Mouse (Mus musculus) liver, adult 2 months (tissue): ENCODE results near the gene Lrrc59.

ENCODE experiments used
- CTCF ChIP-seq: fragments of 200-500 bp; IDR thresholded peaks from 2 replicates; pipeline ENCODE4 v1.5.1; 2011; ENCODE audit warnings: low read depth, low read length, control low read depth
- POLR2A ChIP-seq: fragments of 200-500 bp; IDR thresholded peaks from 2 replicates; pipeline ENCODE4 v1.6.1; 2011; ENCODE audit warnings: low read length, control low read depth; ENCODE audit not compliant: insufficient read depth; ENCODE audit errors: extremely low read depth

DNA sequence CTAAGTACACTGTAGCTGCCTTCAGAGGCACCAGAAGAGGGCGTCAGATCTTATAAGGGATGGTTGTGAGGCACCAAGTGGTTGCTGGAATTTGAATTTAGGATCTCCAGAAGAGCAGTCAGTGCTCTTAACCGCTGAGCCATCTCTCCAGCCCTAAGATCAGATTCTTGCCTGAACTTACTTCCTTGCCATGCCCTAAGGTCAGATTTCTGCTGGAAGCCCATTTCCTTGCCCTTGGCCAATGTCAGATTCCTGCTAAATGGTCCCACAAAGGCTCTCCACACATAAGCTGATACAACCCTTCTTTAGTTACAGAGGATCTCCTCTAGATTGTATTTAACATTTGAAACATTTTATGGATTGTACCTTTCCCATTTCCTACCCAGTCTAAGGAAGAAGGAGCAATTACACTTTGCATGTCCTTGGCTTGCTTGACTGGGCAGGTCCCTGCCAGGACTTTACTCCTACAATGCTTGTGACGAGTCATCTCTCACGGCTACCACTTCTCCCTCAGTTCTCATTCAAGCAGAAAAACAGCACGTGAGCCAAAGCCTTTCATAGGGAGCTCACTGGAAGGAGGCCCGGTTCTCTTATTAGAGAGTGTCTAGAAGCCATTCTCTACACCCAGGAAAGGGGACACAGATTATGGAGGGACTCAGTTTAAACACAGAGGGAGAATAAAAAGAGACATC lies 8.7 kb upstream of the Lrrc59 start:
- TF ChIP-seq CTCF: no peak
- no peak for TF ChIP-seq POLR2A
